Mouse (Mus musculus): ENCODE measurements around the gene Spsb1. TPM values are rescaled to one million over a fixed set of nuclear protein-coding genes. Genes with fewer than 3 reads are reported as not detected.

The Spsb1 gene
- polyA plus RNA-seq, 1 experiment from 2014 or later = 19.9 TPM

DNA sequence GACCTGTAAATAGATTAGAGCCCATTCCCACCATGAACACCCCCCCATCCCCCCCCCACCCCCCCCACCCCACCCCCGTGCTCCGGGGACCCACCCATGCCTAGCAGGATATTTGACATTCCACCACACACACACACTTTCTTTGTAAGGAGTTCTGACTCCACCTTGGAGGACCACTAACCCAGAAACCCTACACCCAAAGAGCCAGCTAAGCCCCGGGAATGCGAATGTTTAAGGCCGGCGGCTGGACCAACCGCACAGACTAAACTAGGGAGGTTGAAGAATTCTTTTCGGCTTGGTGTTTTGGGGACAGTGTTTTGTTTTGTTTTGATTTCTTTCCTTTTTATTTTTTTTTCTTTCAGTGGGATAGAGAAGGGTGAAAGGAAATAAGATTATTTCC lies 16.1 kb downstream of the Spsb1 start:
- Histone ChIP-seq H3K9ac (ENCODE audit: low read length) (no peak overlapping the region), H3K4me3 (ENCODE audit: low read depth, low read length) (no peak overlapping the region), H3K36me3 (ENCODE audit: control insufficient read depth, insufficient read depth, low read length) (no peaks in the 10 kb centered on the region), H3K27me3 (replicated peaks; ENCODE audit: control insufficient read depth, insufficient read depth, low read length) (no peaks in the 10 kb centered on the region), H3K4me1 (replicated peaks; ENCODE audit: control insufficient read depth, insufficient read depth, low read length) (peaks cover 17% of the 10 kb centered on the region), H3K4me2 (ENCODE audit: low read length) (no peak overlapping the region), H3K27ac (ENCODE audit: low read depth) (no peak overlapping the region), H3K9me3 (ENCODE audit: control insufficient read depth, low read length) (no peaks in the 10 kb centered on the region)
- ATAC-seq (replicated peaks; ENCODE audit: low FRiP score, low TSS enrichment, low read depth) (no peak), DNase-seq (ENCODE audit: low spot score) (no peak)
- 19% methylated on average over 8 of the region's 8 CpGs for WGBS

DNA sequence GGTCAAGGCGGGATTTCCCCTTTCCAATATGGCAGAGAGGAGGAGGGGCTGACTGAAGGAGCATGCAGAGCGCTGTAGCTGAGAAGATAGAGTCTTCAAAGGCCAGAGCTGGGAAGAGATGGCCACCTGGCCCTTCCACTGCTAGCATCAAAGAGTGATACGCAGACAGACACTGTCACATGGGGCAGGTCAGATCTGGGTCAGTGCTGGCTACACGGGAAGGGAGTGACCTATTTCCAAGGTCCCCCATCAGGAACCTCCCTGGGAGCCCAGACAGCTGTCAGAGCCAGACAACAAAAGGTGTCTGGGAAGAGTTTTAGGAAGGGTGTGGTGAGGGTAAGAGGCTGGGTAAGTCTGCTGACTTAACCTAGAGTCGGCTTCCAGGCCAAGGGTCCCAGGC lies 17.9 kb downstream of the Spsb1 start:
- no peak overlapping the region for H3K4me3 ChIP-seq (ENCODE audit: low read depth, low read length)
- no peak overlapping the region for H3K27ac ChIP-seq (ENCODE audit: low read depth)
- no peak overlapping the region for H3K4me2 ChIP-seq (ENCODE audit: low read length)
- no peak overlapping the region for H3K9ac ChIP-seq (ENCODE audit: low read length)
- WGBS = 58% methylated on average over 5 of the region's 5 CpGs
- no peaks in the 10 kb centered on the region for H3K27me3 ChIP-seq (replicated peaks; ENCODE audit: control insufficient read depth, insufficient read depth, low read length)
- no peak for ATAC-seq (replicated peaks; ENCODE audit: low FRiP score, low TSS enrichment, low read depth)
- H3K36me3 ChIP-seq (ENCODE audit: control insufficient read depth, insufficient read depth, low read length) = no peaks in the 10 kb centered on the region
- H3K9me3 ChIP-seq (ENCODE audit: control insufficient read depth, low read length) = peaks cover 4% of the 10 kb centered on the region; the same call in 1 of the 2 replicates
- peaks cover 2% of the 10 kb centered on the region; the same call in 1 of the 2 replicates for H3K4me1 ChIP-seq (replicated peaks; ENCODE audit: control insufficient read depth, insufficient read depth, low read length)
- no peak for DNase-seq (ENCODE audit: low spot score)

DNA sequence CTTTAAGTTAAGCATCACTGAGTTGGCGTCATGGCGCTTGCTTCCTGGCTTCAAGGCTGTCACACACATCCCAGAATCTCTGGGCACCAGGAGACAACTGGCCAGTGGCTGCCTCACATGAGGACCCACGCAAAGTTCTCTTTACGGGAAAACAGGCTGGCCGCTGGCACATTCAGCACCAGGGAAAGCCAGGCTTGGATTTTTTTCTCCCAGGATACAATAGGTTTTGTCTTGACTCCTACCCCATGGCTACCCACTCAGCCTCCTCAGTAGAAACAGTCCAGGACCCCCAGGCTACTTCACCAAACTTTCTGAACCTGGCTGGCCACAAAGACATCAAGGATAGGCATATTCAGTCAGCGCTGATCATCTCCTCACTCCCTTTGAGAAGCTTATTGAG lies 19.4 kb downstream of the Spsb1 start:
- H3K9ac ChIP-seq (ENCODE audit: low read length) = no peak overlapping the region
- no peaks in the 10 kb centered on the region for H3K36me3 ChIP-seq (ENCODE audit: control insufficient read depth, insufficient read depth, low read length)
- H3K27me3 ChIP-seq (replicated peaks; ENCODE audit: control insufficient read depth, insufficient read depth, low read length) = no peaks in the 10 kb centered on the region
- DNase-seq (ENCODE audit: low spot score) (no peak), ATAC-seq (replicated peaks; ENCODE audit: low FRiP score, low TSS enrichment, low read depth) (no peak)
- H3K4me3 ChIP-seq (ENCODE audit: low read depth, low read length) = no peak overlapping the region
- 88% methylated on average over 6 of the region's 6 CpGs for WGBS
- no peak overlapping the region for H3K27ac ChIP-seq (ENCODE audit: low read depth)
- no peak overlapping the region for H3K4me2 ChIP-seq (ENCODE audit: low read length)
- no peaks in the 10 kb centered on the region; the same call in 1 of the 2 replicates for H3K4me1 ChIP-seq (replicated peaks; ENCODE audit: control insufficient read depth, insufficient read depth, low read length)
- peaks cover 5% of the 10 kb centered on the region; the same call in 1 of the 2 replicates for H3K9me3 ChIP-seq (ENCODE audit: control insufficient read depth, low read length)

DNA sequence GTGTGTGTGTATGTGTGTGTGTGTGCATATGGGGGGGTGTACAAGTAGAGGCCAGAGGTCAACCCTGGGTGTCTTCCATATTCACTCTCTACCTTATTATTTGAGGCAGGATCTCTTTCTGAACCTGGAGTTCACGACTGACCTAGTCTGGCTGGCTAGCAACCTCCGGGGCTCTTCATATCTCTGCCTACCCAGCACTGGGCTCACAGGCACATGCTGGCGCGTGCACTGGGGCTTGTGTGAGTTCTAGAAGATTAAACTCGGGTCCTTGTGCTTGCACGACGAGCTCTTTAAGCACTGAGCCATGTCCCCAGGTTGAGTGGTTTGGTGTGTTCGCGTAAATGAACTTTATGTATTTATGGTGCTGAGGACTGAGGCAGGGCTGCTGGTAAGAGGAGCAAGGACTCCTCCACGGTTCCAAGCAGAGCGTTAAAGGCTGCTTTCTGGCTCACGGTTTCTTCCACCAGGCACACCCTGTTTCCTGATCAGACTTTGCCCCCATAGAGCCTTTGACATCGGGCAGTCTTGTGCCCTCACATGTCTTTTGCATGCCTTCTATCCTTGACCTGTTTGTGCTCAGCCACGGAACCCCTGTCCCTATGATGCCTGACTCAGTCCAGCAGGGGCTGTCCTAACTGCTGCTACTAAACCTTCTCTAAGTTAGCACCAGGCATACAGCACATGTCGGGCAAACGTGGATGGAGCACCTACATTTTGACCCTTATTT lies 21.2 kb downstream of the Spsb1 start:
- no peak overlapping the region for H3K4me3 ChIP-seq (ENCODE audit: low read depth, low read length)
- no peaks in the 10 kb centered on the region for H3K36me3 ChIP-seq (ENCODE audit: control insufficient read depth, insufficient read depth, low read length)
- WGBS = 80% methylated on average over 16 of the region's 16 CpGs
- H3K27me3 ChIP-seq (replicated peaks; ENCODE audit: control insufficient read depth, insufficient read depth, low read length) = no peaks in the 10 kb centered on the region
- ATAC-seq (replicated peaks; ENCODE audit: low FRiP score, low TSS enrichment, low read depth) = no peak; the same call in 1 of the 2 replicates
- no peak overlapping the region for H3K27ac ChIP-seq (ENCODE audit: low read depth)
- H3K4me1 ChIP-seq (replicated peaks; ENCODE audit: control insufficient read depth, insufficient read depth, low read length) = no peaks in the 10 kb centered on the region; the same call in 1 of the 2 replicates
- no peak overlapping the region for H3K9ac ChIP-seq (ENCODE audit: low read length)
- H3K4me2 ChIP-seq (ENCODE audit: low read length) = no peak overlapping the region
- H3K9me3 ChIP-seq (ENCODE audit: control insufficient read depth, low read length) = peaks cover 5% of the 10 kb centered on the region; the same call in 1 of the 2 replicates
- DNase-seq (ENCODE audit: low spot score) = no peak

DNA sequence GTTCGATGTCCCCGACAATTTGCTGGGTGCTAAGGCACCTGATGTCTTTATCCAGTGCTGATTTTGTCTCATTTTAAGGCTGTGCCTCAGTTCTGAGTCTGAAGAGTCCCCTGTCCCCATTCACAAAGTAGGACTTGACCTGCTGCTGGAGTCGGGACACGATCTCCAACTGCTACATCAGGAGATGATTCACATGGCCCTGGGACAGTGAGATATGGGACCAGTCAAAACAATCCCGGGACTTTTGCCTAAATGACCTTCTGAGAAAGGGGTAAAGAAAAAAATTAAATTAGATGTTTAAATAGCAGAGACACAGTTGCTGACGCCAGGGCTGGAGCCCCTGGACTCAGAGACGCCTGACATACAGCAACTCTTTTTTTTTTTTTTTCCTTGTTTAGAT lies 21.8 kb downstream of the Spsb1 start:
- Histone ChIP-seq H3K4me1 (replicated peaks; ENCODE audit: control insufficient read depth, insufficient read depth, low read length) (no peaks in the 10 kb centered on the region; the same call in 1 of the 2 replicates), H3K4me2 (ENCODE audit: low read length) (no peak overlapping the region), H3K27me3 (replicated peaks; ENCODE audit: control insufficient read depth, insufficient read depth, low read length) (no peaks in the 10 kb centered on the region), H3K4me3 (ENCODE audit: low read depth, low read length) (no peak overlapping the region), H3K27ac (ENCODE audit: low read depth) (no peak overlapping the region), H3K9ac (ENCODE audit: low read length) (no peak overlapping the region), H3K9me3 (ENCODE audit: control insufficient read depth, low read length) (peaks cover 5% of the 10 kb centered on the region; the same call in 1 of the 2 replicates), H3K36me3 (ENCODE audit: control insufficient read depth, insufficient read depth, low read length) (no peaks in the 10 kb centered on the region)
- DNase-seq (ENCODE audit: low spot score) (no peak), ATAC-seq (replicated peaks; ENCODE audit: low FRiP score, low TSS enrichment, low read depth) (no peak)
- 74% methylated on average over 7 of the region's 7 CpGs for WGBS

DNA sequence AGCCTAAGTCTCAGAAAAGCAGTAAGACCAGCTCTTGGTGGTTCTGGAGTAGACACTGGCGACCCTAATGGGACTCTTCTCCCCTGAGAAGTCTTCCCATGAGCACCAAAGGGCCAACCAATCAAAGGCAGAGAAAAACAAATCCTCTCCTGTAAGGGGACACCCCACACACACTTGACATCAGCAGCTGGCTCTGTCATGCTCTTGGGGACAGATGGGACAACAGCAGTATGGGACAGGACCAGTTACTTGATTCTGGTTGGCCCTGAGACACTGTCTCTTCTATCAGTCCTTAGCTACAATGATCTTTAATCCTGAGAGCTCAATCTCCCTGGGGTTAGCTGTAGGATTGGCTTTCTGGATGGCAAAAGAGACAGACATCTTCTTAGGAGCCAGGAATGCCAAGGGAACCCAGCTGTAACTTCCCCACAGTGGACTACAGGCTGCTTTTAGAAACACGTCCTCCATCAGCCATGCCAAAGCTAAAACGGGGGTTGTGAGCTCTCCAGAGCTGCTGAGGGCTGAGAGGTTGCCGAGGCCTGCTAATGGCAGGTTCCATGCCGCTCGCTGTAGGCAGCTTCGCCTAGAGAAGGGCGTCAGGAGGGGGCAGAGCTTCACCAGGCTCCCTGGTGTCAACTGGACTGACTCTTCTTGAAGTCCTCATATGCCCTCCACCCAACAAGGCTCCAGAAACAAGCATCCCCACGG lies 22.6 kb downstream of the Spsb1 start:
- H3K9me3 ChIP-seq (ENCODE audit: control insufficient read depth, low read length) = peaks cover 5% of the 10 kb centered on the region; the same call in 1 of the 2 replicates
- no peaks in the 10 kb centered on the region for H3K36me3 ChIP-seq (ENCODE audit: control insufficient read depth, insufficient read depth, low read length)
- WGBS = 84% methylated on average over 9 of the region's 9 CpGs
- H3K27me3 ChIP-seq (replicated peaks; ENCODE audit: control insufficient read depth, insufficient read depth, low read length) = no peaks in the 10 kb centered on the region
- no peaks in the 10 kb centered on the region; the same call in 1 of the 2 replicates for H3K4me1 ChIP-seq (replicated peaks; ENCODE audit: control insufficient read depth, insufficient read depth, low read length)
- ATAC-seq (replicated peaks; ENCODE audit: low FRiP score, low TSS enrichment, low read depth) = no peak
- H3K4me3 ChIP-seq (ENCODE audit: low read depth, low read length) = no peak overlapping the region
- no peak overlapping the region for H3K9ac ChIP-seq (ENCODE audit: low read length)
- H3K27ac ChIP-seq (ENCODE audit: low read depth) = no peak overlapping the region
- no peak overlapping the region for H3K4me2 ChIP-seq (ENCODE audit: low read length)
- no peak for DNase-seq (ENCODE audit: low spot score)

DNA sequence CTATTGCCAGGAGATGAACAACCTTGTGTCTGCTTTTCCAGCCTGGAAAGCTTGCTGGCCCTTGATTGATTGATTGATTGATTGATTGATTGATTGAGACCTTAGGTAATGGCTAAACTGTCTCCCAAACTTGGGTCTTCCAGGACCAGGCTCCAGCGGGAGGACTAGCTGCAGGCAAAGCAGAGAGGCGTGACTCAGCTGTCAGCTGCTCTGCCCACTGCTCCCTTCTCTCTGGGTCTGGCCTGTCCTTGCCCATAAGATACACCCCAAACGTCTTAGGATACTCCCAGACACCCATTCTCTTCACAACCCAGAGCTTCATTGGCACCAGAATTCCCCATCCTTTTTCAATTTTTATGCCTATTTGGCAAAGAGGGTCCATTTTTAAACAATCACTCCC lies 24.1 kb downstream of the Spsb1 start:
- H3K9me3 ChIP-seq (ENCODE audit: control insufficient read depth, low read length) = peaks cover 5% of the 10 kb centered on the region; the same call in 1 of the 2 replicates
- ATAC-seq (replicated peaks; ENCODE audit: low FRiP score, low TSS enrichment, low read depth) (no peak), DNase-seq (ENCODE audit: low spot score) (no peak)
- H3K9ac ChIP-seq (ENCODE audit: low read length) = no peak overlapping the region
- H3K36me3 ChIP-seq (ENCODE audit: control insufficient read depth, insufficient read depth, low read length) = no peaks in the 10 kb centered on the region
- H3K4me2 ChIP-seq (ENCODE audit: low read length) = no peak overlapping the region
- no peaks in the 10 kb centered on the region for H3K4me1 ChIP-seq (replicated peaks; ENCODE audit: control insufficient read depth, insufficient read depth, low read length)
- no peak overlapping the region for H3K4me3 ChIP-seq (ENCODE audit: low read depth, low read length)
- 72% methylated on average over 3 of the region's 3 CpGs for WGBS
- H3K27me3 ChIP-seq (replicated peaks; ENCODE audit: control insufficient read depth, insufficient read depth, low read length) = no peaks in the 10 kb centered on the region
- no peak overlapping the region for H3K27ac ChIP-seq (ENCODE audit: low read depth)

DNA sequence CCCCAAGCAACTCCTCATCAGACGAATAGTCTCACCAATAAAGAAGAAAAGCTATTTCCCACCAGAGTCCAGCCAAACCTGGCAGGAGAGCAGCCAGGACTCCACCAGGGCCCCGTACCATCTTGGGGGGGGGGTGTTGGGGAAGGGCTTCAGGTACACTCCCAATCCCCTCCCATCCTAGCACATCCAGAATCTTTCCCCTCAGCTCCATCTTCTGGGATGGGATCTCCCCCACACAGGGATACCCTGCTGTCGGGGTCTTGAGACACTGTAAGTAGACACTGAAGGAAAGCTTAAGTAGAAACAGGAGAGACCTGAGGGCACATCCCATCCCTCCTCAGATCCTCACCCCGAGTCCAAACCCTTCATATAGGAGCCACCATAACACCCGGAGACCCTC lies 31.8 kb downstream of the Spsb1 start:
- WGBS = 70% methylated on average over 4 of the region's 5 CpGs
- Histone ChIP-seq H3K27me3 (replicated peaks; ENCODE audit: control insufficient read depth, insufficient read depth, low read length) (no peaks in the 10 kb centered on the region), H3K9ac (ENCODE audit: low read length) (no peak overlapping the region), H3K4me1 (replicated peaks; ENCODE audit: control insufficient read depth, insufficient read depth, low read length) (peaks cover 41% of the 10 kb centered on the region), H3K4me3 (ENCODE audit: low read depth, low read length) (no peak overlapping the region), H3K27ac (ENCODE audit: low read depth) (no peak overlapping the region), H3K4me2 (ENCODE audit: low read length) (no peak overlapping the region), H3K36me3 (ENCODE audit: control insufficient read depth, insufficient read depth, low read length) (no peaks in the 10 kb centered on the region), H3K9me3 (ENCODE audit: control insufficient read depth, low read length) (no peaks in the 10 kb centered on the region)
- ATAC-seq (replicated peaks; ENCODE audit: low FRiP score, low TSS enrichment, low read depth) (no peak), DNase-seq (ENCODE audit: low spot score) (no peak)

Measured in intestine, embryonic 14.5 days (tissue).